ENCODE assay signal across 14 mouse cellular contexts in the genomic region with DNA sequence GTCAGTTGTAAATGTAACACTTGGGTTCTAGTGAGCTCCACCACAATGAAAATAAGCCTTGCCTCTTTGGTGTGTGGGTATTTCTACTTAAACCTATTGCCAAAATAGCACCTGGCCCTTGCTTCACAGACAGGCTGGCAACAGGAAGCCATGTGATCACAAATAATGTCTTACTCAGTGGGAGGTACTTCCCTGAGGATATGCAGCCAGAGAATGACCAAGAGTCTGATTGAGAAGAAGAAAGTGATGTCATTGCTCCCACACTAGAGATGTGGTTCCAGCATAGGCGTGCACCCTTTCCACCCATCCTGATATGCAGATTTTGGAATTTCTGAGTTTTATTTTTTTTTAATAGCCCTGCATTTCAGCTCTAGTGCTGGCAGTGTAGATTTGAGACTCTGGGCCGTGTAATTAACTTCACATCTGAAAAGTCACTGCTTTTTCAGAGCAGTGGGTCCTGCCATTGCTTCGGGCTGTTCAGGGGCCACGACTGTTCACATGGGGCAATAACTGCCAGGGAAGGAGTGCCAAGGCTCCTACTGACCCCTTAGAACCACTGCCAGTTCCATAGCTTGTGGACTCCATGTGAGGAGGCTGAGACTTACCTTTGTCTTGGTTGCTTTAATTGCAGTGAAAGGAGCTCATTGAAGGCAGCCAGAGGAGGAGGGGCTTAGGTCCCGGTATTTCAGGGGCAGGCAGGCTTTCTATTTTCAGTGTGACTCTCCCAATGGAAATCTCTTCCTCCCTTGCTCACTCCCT.
DNase-seq lines count a peak whose midpoint lies in the region; ATAC-seq and TF ChIP-seq lines count a peak whose summit lies in the region.
"Had no signal": no experiment of that assay in that cellular context is flagged by ENCODE, and none has a peak within 500 bp of the region (broad histone marks: within the 10 kb centered on the region; RNA-seq: fewer than 3 reads in every experiment).

No protein-coding gene starts in this region.

- DNase-seq in midbrain, embryonic 11.5 days (ENCODE audit: low spot score, missing footprints), result no peak
- DNase-seq in cerebellum, adult 9-10 months, result peak; percentile 89
- peak; percentile 31 for DNase-seq in forebrain, embryonic 14.5 days (ENCODE audit: low spot score)
- no peak for DNase-seq in lung, postnatal 0 days (ENCODE audit: low spot score)
- DNase-seq: adrenal gland, postnatal 14 days; heart, adult 11 months; lung, adult 2 months; right cerebral cortex, postnatal 25 days had no signal

- H3K9me3 ChIP-seq in midbrain, embryonic 13.5 days, result no peaks in the 10 kb centered on the region
- H3K9me3 ChIP-seq in midbrain, embryonic 11.5 days (ENCODE audit: control insufficient read depth, low read length), result no peaks in the 10 kb centered on the region
- no peaks in the 10 kb centered on the region for H3K9me3 ChIP-seq in forebrain, embryonic 14.5 days (replicated peaks; ENCODE audit: control insufficient read depth, low read length)
- no peaks in the 10 kb centered on the region for H3K9me3 ChIP-seq in lung, postnatal 0 days (ENCODE audit: low read length)
- H3K9me3 ChIP-seq: megakaryocyte, embryonic 14.5 days had no signal

- H3K9ac ChIP-seq in midbrain, embryonic 13.5 days (replicated peaks), result no peak overlapping the region
- no peak overlapping the region for H3K9ac ChIP-seq in midbrain, embryonic 11.5 days (ENCODE audit: low read length)
- no peak overlapping the region for H3K9ac ChIP-seq in forebrain, embryonic 14.5 days (ENCODE audit: low read length)
- no peak overlapping the region for H3K9ac ChIP-seq in lung, postnatal 0 days (replicated peaks; ENCODE audit: low read depth)

- WGBS in midbrain, embryonic 13.5 days, result 56% methylated on average over 5 of the region's 5 CpGs
- WGBS in midbrain, embryonic 11.5 days, result 60% methylated on average over 5 of the region's 5 CpGs
- WGBS in forebrain, embryonic 14.5 days, result 24% methylated on average over 5 of the region's 5 CpGs
- WGBS in olfactory bulb, adult 2 months, result 24% methylated on average over 5 of the region's 5 CpGs
- 59% methylated on average over 5 of the region's 5 CpGs for WGBS in lung, postnatal 0 days

- ATAC-seq in midbrain, embryonic 13.5 days, result peak; percentile 70; the same call in 1 of the 2 replicates
- no peak for ATAC-seq in midbrain, embryonic 11.5 days (ENCODE audit: low FRiP score)
- ATAC-seq in forebrain, embryonic 14.5 days, result peak; percentile 78
- no peak for ATAC-seq in granulocyte monocyte progenitor cell, adult 5-6 weeks (replicated peaks; ENCODE audit: poor library complexity, severe bottlenecking)
- no peak for ATAC-seq in lung, postnatal 0 days
- ATAC-seq: Patski had no signal

- H3K36me3 ChIP-seq in midbrain, embryonic 13.5 days, result no peaks in the 10 kb centered on the region
- H3K36me3 ChIP-seq in midbrain, embryonic 11.5 days (ENCODE audit: control insufficient read depth, insufficient read depth, low read length), result no peaks in the 10 kb centered on the region
- H3K36me3 ChIP-seq in forebrain, embryonic 14.5 days (ENCODE audit: control insufficient read depth, insufficient read depth, low read length), result no peaks in the 10 kb centered on the region
- no peaks in the 10 kb centered on the region for H3K36me3 ChIP-seq in lung, postnatal 0 days (ENCODE audit: insufficient read depth, low read length)

- no peak for TF ChIP-seq POLR2A in olfactory bulb, adult 2 months (IDR thresholded peaks at IDR 0.05; ENCODE audit: insufficient read depth, low read depth, low read length)

- H3K4me1 ChIP-seq in midbrain, embryonic 13.5 days (replicated peaks), result peaks cover 11% of the 10 kb centered on the region
- H3K4me1 ChIP-seq in midbrain, embryonic 11.5 days (ENCODE audit: control insufficient read depth, insufficient read depth, low read length), result no peaks in the 10 kb centered on the region
- peaks cover 22% of the 10 kb centered on the region for H3K4me1 ChIP-seq in forebrain, embryonic 14.5 days (ENCODE audit: control insufficient read depth, insufficient read depth, low read length)
- H3K4me1 ChIP-seq in olfactory bulb, adult 2 months (ENCODE audit: control insufficient read depth, insufficient read depth, low read length), result peaks cover 11% of the 10 kb centered on the region
- no peaks in the 10 kb centered on the region for H3K4me1 ChIP-seq in lung, postnatal 0 days (ENCODE audit: insufficient read depth, low read depth, low read length)
- H3K4me1 ChIP-seq: megakaryocyte, embryonic 14.5 days had no signal

- TF ChIP-seq EP300 in lung, postnatal 0 days (IDR thresholded peaks at IDR 0.05), result no peak

- peaks cover 5% of the 10 kb centered on the region; the same call in 1 of the 2 replicates for H3K27me3 ChIP-seq in midbrain, embryonic 13.5 days
- peaks cover 5% of the 10 kb centered on the region; the same call in 1 of the 2 replicates for H3K27me3 ChIP-seq in midbrain, embryonic 11.5 days (ENCODE audit: control insufficient read depth, insufficient read depth, low read length)
- H3K27me3 ChIP-seq in forebrain, embryonic 14.5 days (replicated peaks; ENCODE audit: control insufficient read depth, insufficient read depth, low read length), result no peaks in the 10 kb centered on the region
- no peaks in the 10 kb centered on the region for H3K27me3 ChIP-seq in lung, postnatal 0 days (replicated peaks; ENCODE audit: insufficient read depth, low read length)
- H3K27me3 ChIP-seq: megakaryocyte, embryonic 14.5 days had no signal

- TF ChIP-seq CTCF in olfactory bulb, adult 2 months (IDR thresholded peaks at IDR 0.05; ENCODE audit: insufficient read depth, low read depth, low read length), result no peak
- TF ChIP-seq CTCF in lung, postnatal 0 days (IDR thresholded peaks at IDR 0.05), result no peak

- H3K27ac ChIP-seq in midbrain, embryonic 13.5 days, result peak overlapping the region; percentile 58; the same call in 1 of the 2 replicates
- no peak overlapping the region for H3K27ac ChIP-seq in midbrain, embryonic 11.5 days (ENCODE audit: low read depth, low read length)
- H3K27ac ChIP-seq in forebrain, embryonic 14.5 days (ENCODE audit: low read depth, low read length), result 0 out of 2 replicates have a peak overlapping the region, but pooled peaks have one; percentile 35
- peak overlapping the region; percentile 53; the same call in 1 of the 2 replicates for H3K27ac ChIP-seq in olfactory bulb, adult 2 months (ENCODE audit: insufficient read depth, low read depth, low read length)
- H3K27ac ChIP-seq in lung, postnatal 0 days (ENCODE audit: low read length), result no peak overlapping the region

- H3K4me2 ChIP-seq in midbrain, embryonic 13.5 days (replicated peaks), result no peak overlapping the region
- H3K4me2 ChIP-seq in midbrain, embryonic 11.5 days, result no peak overlapping the region
- H3K4me2 ChIP-seq in forebrain, embryonic 14.5 days (ENCODE audit: low read length), result no peak overlapping the region
- H3K4me2 ChIP-seq in lung, postnatal 0 days (replicated peaks; ENCODE audit: low read depth, low read length), result no peak overlapping the region

- H3K4me3 ChIP-seq in midbrain, embryonic 13.5 days (replicated peaks), result no peak overlapping the region
- H3K4me3 ChIP-seq in midbrain, embryonic 11.5 days (ENCODE audit: low read depth, low read length), result no peak overlapping the region
- no peak overlapping the region for H3K4me3 ChIP-seq in forebrain, embryonic 14.5 days (ENCODE audit: low read depth, low read length)
- H3K4me3 ChIP-seq in olfactory bulb, adult 2 months (ENCODE audit: insufficient read depth, low read depth, low read length), result no peak overlapping the region
- no peak overlapping the region for H3K4me3 ChIP-seq in lung, postnatal 0 days (ENCODE audit: low read depth, low read length)
- H3K4me3 ChIP-seq: erythroblast, embryonic 14.5 days; megakaryocyte, embryonic 14.5 days had no signal

Comparison
In these comparisons a context has a peak if more than half of its experiments do, and no peak if none do; other contexts are left out.
1. ATAC-seq: peak in midbrain, embryonic 13.5 days (single experiment) and forebrain, embryonic 14.5 days (single experiment); none in midbrain, embryonic 11.5 days (single experiment), granulocyte monocyte progenitor cell, adult 5-6 weeks (single experiment) and lung, postnatal 0 days (single experiment).
2. H3K27ac ChIP-seq: peak in midbrain, embryonic 13.5 days (single experiment), forebrain, embryonic 14.5 days (single experiment) and olfactory bulb, adult 2 months (single experiment); none in midbrain, embryonic 11.5 days (single experiment) and lung, postnatal 0 days (single experiment).
3. DNase-seq: peak in cerebellum, adult 9-10 months (single experiment) and forebrain, embryonic 14.5 days (single experiment); none in midbrain, embryonic 11.5 days (single experiment) and lung, postnatal 0 days (single experiment).